Mouse (Mus musculus) lung, postnatal 0 days (tissue): ENCODE results near the gene Atp5b. TPM values are rescaled to one million over a fixed set of nuclear protein-coding genes. Genes with fewer than 3 reads are reported as not detected.

Experiments used
- ATAC-seq: fragments of 200-750 bp; cut with Nextera tagmentation; 2 replicates; pipeline ENCODE4 v1.8.0; 2017; ENCODE audit warnings: moderate library complexity
- DNase-seq: peaks from one replicate; pipeline ENCODE4 v3.0.0-alpha.2; 2016; ENCODE audit warnings: low spot score
- H3K27ac ChIP-seq: fragments of 300-500 bp; sonication (generic); 2 replicates; pipeline ENCODE4 v1.5.1; 2014; ENCODE audit warnings: antibody characterized with exemption, mild to moderate bottlenecking, low read length, mixed read lengths
- H3K27me3 ChIP-seq: fragments of 300-500 bp; sonication (generic); replicated peaks from 2 replicates; pipeline ENCODE4 v1.6.1; 2014; ENCODE audit warnings: low read length, mixed read lengths; ENCODE audit not compliant: insufficient read depth
- H3K36me3 ChIP-seq: fragments of 300-500 bp; sonication (generic); 2 replicates; pipeline ENCODE4 v1.6.1; 2014; ENCODE audit warnings: low read length, mixed read lengths; ENCODE audit not compliant: insufficient read depth
- H3K4me1 ChIP-seq: fragments of 300-500 bp; sonication (generic); 2 replicates; pipeline ENCODE4 v1.6.1; 2014; ENCODE audit warnings: antibody characterized with exemption, low read depth, low read length, mixed read lengths; ENCODE audit not compliant: insufficient read depth
- H3K4me2 ChIP-seq: fragments of 300-500 bp; sonication (generic); replicated peaks from 2 replicates; pipeline ENCODE4 v1.6.1; 2014; ENCODE audit warnings: low read depth, mild to moderate bottlenecking, low read length, moderate library complexity, mixed read lengths
- H3K4me3 ChIP-seq: fragments of 300-500 bp; sonication (generic); 2 replicates; pipeline ENCODE4 v1.5.1; 2014; ENCODE audit warnings: low read depth, low read length
- H3K9ac ChIP-seq: fragments of 300-500 bp; sonication (generic); replicated peaks from 2 replicates; pipeline ENCODE4 v1.6.1; 2014; ENCODE audit warnings: low read depth, mild to moderate bottlenecking
- H3K9me3 ChIP-seq: fragments of 300-500 bp; sonication (generic); 2 replicates; pipeline ENCODE4 v1.6.1; 2016; ENCODE audit warnings: low read length, mixed read lengths
- CTCF ChIP-seq: IDR thresholded peaks from 2 replicates; pipeline ENCODE4 v1.5.1; 2016; ENCODE audit warnings: antibody characterized with exemption, mild to moderate bottlenecking
- EP300 ChIP-seq: IDR thresholded peaks from 2 replicates; pipeline ENCODE4 v1.6.1; 2016; ENCODE audit warnings: antibody characterized with exemption, mild to moderate bottlenecking, control low read depth
- WGBS: fragments of 180-500 bp; shearing (Covaris S2); extraction: QIAGEN DNeasy Blood & Tissue Kit; methylation state at CpG from one replicate; pipeline ENCODE4 v1.1.7; 2014; 5-methylcytosine and 5-hydroxymethylcytosine counted together
- polyA plus RNA-seq: library from polyadenylated mRNA; unstranded; fragments of >200 nt; fragmentation: Nextera tagmentation; extraction: Ambion mirVana; gene quantifications from 2 replicates; pipeline ENCODE4 v1.2.1, GENCODE M21; 2015

Atp5b gene
- polyA plus RNA-seq, 1 experiment from 2014 or later = 1,155 TPM

- 31% methylated on average over 13 of the region's 13 CpGs for WGBS
- ATAC-seq (no peak), DNase-seq (peak; percentile 44)
- Histone ChIP-seq H3K9ac (peak overlapping the region; percentile 71), H3K4me3 (peak overlapping the region; percentile 90), H3K36me3 (peaks cover 16% of the 10 kb centered on the region), H3K27ac (peak overlapping the region; percentile 95), H3K9me3 (no peaks in the 10 kb centered on the region), H3K27me3 (no peaks in the 10 kb centered on the region), H3K4me2 (peak overlapping the region; percentile 86), H3K4me1 (peaks cover 17% of the 10 kb centered on the region; the same call in 1 of the 2 replicates)
- no peak for TF ChIP-seq CTCF
- 0 out of 2 replicates have a peak, but pooled peaks have one; percentile 4 for TF ChIP-seq EP300
Measured at GRCm38 (mm10) chr10:128093496-128094294, 10.6 kb downstream of the Atp5b start.

GRCm38 (mm10) chr10:128094340-128094968, 11.4 kb downstream of the Atp5b start:
- H3K9ac ChIP-seq = 0 out of 2 replicates have a peak overlapping the region, but pooled peaks have one; percentile 13
- H3K4me1 ChIP-seq = peaks cover 17% of the 10 kb centered on the region; the same call in 1 of the 2 replicates
- DNase-seq = peak; percentile 97

GRCm38 (mm10) chr10:128095003-128095636, 12.0 kb downstream of the Atp5b start:
- Histone ChIP-seq H3K4me2 (peak overlapping the region; percentile 86), H3K36me3 (peaks cover 2% of the 10 kb centered on the region; the same call in 1 of the 2 replicates), H3K4me1 (peaks cover 17% of the 10 kb centered on the region; the same call in 1 of the 2 replicates), H3K4me3 (peak overlapping the region; percentile 90), H3K27me3 (no peaks in the 10 kb centered on the region), H3K9me3 (no peaks in the 10 kb centered on the region), H3K27ac (0 out of 2 replicates have a peak overlapping the region, but pooled peaks have one; percentile 11), H3K9ac (no peak overlapping the region)
- WGBS = 33% methylated on average over 9 of the region's 9 CpGs
- DNase-seq = no peak
- no peak for ATAC-seq
- TF ChIP-seq CTCF (no peak), EP300 (no peak)

More at GRCm38 (mm10) chr10:128094340-128094968, 11.4 kb downstream of the Atp5b start:
- H3K4me2 ChIP-seq = peak overlapping the region; percentile 86
- H3K9me3 ChIP-seq = no peaks in the 10 kb centered on the region
- peak; percentile 67 for ATAC-seq
- H3K36me3 ChIP-seq = peaks cover 9% of the 10 kb centered on the region
- H3K4me3 ChIP-seq = peak overlapping the region; percentile 90
- no peaks in the 10 kb centered on the region for H3K27me3 ChIP-seq
- no peak for TF ChIP-seq CTCF
- TF ChIP-seq EP300 = no peak
- H3K27ac ChIP-seq = peak overlapping the region; percentile 95
- 10% methylated on average over 19 of the region's 19 CpGs for WGBS

- TF ChIP-seq EP300 (no peak), CTCF (no peak)
- DNase-seq (no peak), ATAC-seq (no peak)
- Histone ChIP-seq H3K36me3 (no peaks in the 10 kb centered on the region), H3K4me2 (peak overlapping the region; percentile 14; the same call in 1 of the 2 replicates), H3K4me1 (peaks cover 17% of the 10 kb centered on the region; the same call in 1 of the 2 replicates), H3K9ac (peak overlapping the region; percentile 94; the same call in 1 of the 2 replicates), H3K27me3 (no peaks in the 10 kb centered on the region), H3K9me3 (no peaks in the 10 kb centered on the region), H3K27ac (no peak overlapping the region), H3K4me3 (peak overlapping the region; percentile 97)
- 17% methylated on average over 4 of the region's 4 CpGs for WGBS
Measured at GRCm38 (mm10) chr10:128096313-128096692, 13.2 kb downstream of the Atp5b start.

GRCm38 (mm10) chr10:128096693-128097586, 13.9 kb downstream of the Atp5b start:
- DNase-seq (peak; percentile 94), ATAC-seq (peak; percentile 69)
- 0% methylated on average over 39 of the region's 86 CpGs for WGBS
- peak overlapping the region; percentile 74 for H3K4me2 ChIP-seq
- H3K27me3 ChIP-seq = no peaks in the 10 kb centered on the region
- TF ChIP-seq CTCF = peak; percentile 29
- TF ChIP-seq EP300 = no peak
- no peaks in the 10 kb centered on the region for H3K9me3 ChIP-seq
- peak overlapping the region; percentile 94 for H3K9ac ChIP-seq
- peak overlapping the region; percentile 88 for H3K27ac ChIP-seq
- peak overlapping the region; percentile 97 for H3K4me3 ChIP-seq
- H3K36me3 ChIP-seq = no peaks in the 10 kb centered on the region
- peaks cover 12% of the 10 kb centered on the region; the same call in 1 of the 2 replicates for H3K4me1 ChIP-seq
